Mouse (Mus musculus): Measurements from ENCODE around the gene Tuba1c.

DNA sequence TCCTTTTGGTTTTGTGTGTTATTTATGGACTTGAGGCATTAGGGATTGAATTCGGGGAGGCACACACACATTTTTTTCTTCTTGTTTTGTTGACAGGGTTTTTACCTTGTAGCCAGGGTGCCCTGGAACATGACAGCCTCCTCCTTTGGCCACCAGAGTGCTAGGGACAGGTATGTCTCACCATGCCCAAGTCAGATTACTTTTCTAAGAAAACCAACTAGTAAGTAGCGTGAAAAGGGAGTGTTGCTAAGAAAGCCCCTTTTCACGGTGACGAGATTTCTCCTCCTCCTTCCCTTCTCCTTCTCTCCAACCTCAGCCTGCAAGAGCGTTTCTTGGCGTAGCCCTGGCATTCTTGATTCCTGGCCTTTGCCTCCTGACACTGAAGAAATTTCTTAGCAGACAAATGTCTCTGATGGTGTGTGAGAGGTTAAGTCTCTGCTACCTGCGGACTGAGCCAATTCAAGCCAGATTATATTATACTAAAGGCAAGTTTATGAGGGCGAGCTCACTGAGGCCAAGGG lies 42.0 kb upstream of the Tuba1c start:
- TF ChIP-seq GATA1 (IDR thresholded peaks at IDR 0.05; ENCODE audit: low read length) (no peak), TAL1 (IDR thresholded peaks at IDR 0.05; ENCODE audit: low read length) (no peak)

All from erythroblast, embryonic 14.5 days (primary cell).